Mouse (Mus musculus) liver, embryonic 15.5 days (tissue): ENCODE data around the gene B830017H08Rik. TPM values are rescaled to one million over a fixed set of nuclear protein-coding genes. Genes with fewer than 3 reads are reported as not detected.

Experiments used
- ATAC-seq: fragments of 200-750 bp; cut with Nextera tagmentation; 2 replicates; pipeline ENCODE4 v1.8.0; 2017; ENCODE audit warnings: moderate number of reproducible peaks, mild to moderate bottlenecking, moderate library complexity; ENCODE audit not compliant: insufficient read depth
- H3K27ac ChIP-seq: fragments of 300-500 bp; sonication (generic); replicated peaks from 2 replicates; pipeline ENCODE4 v1.5.1; 2015; ENCODE audit warnings: mild to moderate bottlenecking, inconsistent platforms
- H3K27me3 ChIP-seq: fragments of 300-500 bp; sonication (generic); 2 replicates; pipeline ENCODE4 v1.6.1; 2015; ENCODE audit warnings: mild to moderate bottlenecking, inconsistent platforms
- H3K36me3 ChIP-seq: fragments of 300-500 bp; sonication (generic); replicated peaks from 2 replicates; pipeline ENCODE4 v1.6.1; 2015; ENCODE audit warnings: moderate library complexity, mild to moderate bottlenecking, inconsistent platforms
- H3K4me1 ChIP-seq: fragments of 300-500 bp; sonication (generic); replicated peaks from 2 replicates; pipeline ENCODE4 v1.6.1; 2015; ENCODE audit warnings: inconsistent platforms
- H3K4me2 ChIP-seq: fragments of 300-500 bp; sonication (generic); 2 replicates; pipeline ENCODE4 v1.6.1; 2015; ENCODE audit warnings: moderate library complexity, mild to moderate bottlenecking, inconsistent platforms
- H3K4me3 ChIP-seq: fragments of 300-500 bp; sonication (generic); replicated peaks from 2 replicates; pipeline ENCODE4 v1.5.1; 2015; ENCODE audit warnings: mild to moderate bottlenecking, inconsistent platforms
- H3K9ac ChIP-seq: fragments of 300-500 bp; sonication (generic); 2 replicates; pipeline ENCODE4 v1.6.1; 2015; ENCODE audit warnings: moderate library complexity, mild to moderate bottlenecking, inconsistent platforms
- H3K9me3 ChIP-seq: fragments of 300-500 bp; sonication (generic); replicated peaks from 2 replicates; pipeline ENCODE4 v1.6.1; 2016; ENCODE audit warnings: inconsistent platforms
- WGBS: fragments of 180-500 bp; shearing (Covaris S2); methylation state at CpG from one replicate; pipeline ENCODE4 v1.1.7; 2015; ENCODE audit warnings: mixed read lengths; ENCODE audit not compliant: insufficient replicate concordance; 5-methylcytosine and 5-hydroxymethylcytosine counted together
- polyA plus RNA-seq: library from polyadenylated mRNA; unstranded; fragments of >200 nt; fragmentation: Nextera tagmentation; extraction: Ambion mirVana; gene quantifications from 2 replicates; pipeline ENCODE4 v1.2.1, GENCODE M21; 2015

B830017H08Rik gene
- polyA plus RNA-seq, result not detected in 2 replicates

DNA sequence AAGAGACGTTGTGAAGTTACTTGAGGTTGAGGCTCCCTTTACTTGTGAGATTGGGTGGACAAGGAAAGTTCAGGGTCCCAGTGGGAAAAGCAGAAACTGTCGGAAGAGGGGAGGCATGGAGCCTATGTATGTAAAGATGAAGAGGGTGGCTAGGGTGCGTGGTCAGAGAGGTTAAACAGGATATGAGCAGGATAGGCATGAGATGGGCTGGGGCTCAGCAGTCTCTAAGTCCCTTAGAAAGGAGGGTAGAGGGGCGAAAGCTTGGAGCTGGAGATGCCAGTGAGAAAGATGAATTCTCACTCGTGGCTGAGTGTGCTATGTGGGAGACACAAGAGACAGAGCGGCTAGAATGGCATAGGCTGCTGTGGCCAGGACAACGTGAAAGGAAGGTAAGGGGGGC lies at the start of gene B830017H08Rik:
Gene B830017H08Rik (plus strand): TSS at position 301 of the 400 bp plus-strand sequence.
- Histone ChIP-seq H3K4me3 (peak within 1 kb of the TSS; percentile 48), H3K27me3 (peaks cover 100% of the 10 kb centered on the region), H3K36me3 (no peaks in the 10 kb centered on the region), H3K9me3 (no peaks in the 10 kb centered on the region), H3K4me1 (peaks cover 14% of the 10 kb centered on the region), H3K27ac (no peak within 1 kb of the TSS), H3K9ac (no peak within 1 kb of the TSS), H3K4me2 (peak within 1 kb of the TSS; percentile 68)
- no peak for ATAC-seq
- 19% methylated on average over 7 of the region's 7 CpGs for WGBS

DNA sequence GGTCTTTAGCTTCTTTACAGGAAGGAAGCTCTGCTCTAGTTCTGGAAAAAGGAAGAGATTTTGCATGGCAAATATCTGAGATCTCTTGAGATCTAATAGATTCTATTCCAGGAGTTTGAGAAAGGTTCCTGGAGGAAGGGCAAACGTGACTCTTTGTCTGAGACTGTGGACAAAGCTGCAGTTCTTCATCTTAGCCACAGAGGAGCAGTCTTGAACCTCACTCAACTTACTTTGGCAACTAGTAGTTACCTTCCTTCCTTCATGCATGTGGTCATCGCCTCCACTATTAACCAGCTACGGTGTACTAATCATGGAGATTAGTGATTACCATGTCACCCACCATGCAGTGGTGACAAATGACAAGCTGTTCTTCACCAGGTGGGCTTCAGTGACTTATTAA lies 47.6 kb upstream of the B830017H08Rik start:
- WGBS, result 54% methylated on average over 3 of the region's 3 CpGs

DNA sequence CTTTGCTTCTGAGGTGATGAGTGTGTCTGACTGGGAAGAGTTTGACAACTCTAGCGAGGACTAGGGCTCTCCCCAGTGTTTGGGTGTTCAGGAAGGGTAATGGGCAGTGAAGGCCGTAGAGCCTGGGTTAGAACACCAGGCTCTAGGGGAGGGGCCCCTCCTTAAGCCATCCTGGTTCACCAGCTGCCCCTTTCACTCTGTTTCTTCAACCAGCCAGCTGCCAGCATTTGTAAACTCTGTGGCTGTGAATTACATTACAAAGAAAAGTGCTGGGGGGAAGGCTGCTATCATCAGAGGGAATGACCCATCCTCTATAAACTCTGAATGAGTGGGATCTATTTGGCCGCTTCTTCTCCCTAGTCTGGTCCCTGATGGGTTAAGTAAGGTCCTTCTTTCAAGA lies 40.2 kb upstream of the B830017H08Rik start:
- 59% methylated on average over 3 of the region's 3 CpGs for WGBS
- Histone ChIP-seq H3K4me3 (no peak overlapping the region), H3K4me2 (no peak overlapping the region), H3K27ac (no peak overlapping the region), H3K9me3 (no peaks in the 10 kb centered on the region), H3K9ac (no peak overlapping the region), H3K27me3 (peaks cover 41% of the 10 kb centered on the region), H3K4me1 (peaks cover 10% of the 10 kb centered on the region; the same call in 1 of the 2 replicates), H3K36me3 (peaks cover 39% of the 10 kb centered on the region)
- ATAC-seq, result no peak

More for the DNA sequence above, 47.6 kb upstream of the B830017H08Rik start:
- Histone ChIP-seq H3K4me3 (no peak overlapping the region), H3K27me3 (no peaks in the 10 kb centered on the region), H3K9me3 (no peaks in the 10 kb centered on the region), H3K4me1 (no peaks in the 10 kb centered on the region), H3K36me3 (peaks cover 37% of the 10 kb centered on the region), H3K9ac (no peak overlapping the region), H3K4me2 (no peak overlapping the region), H3K27ac (no peak overlapping the region)
- no peak for ATAC-seq

DNA sequence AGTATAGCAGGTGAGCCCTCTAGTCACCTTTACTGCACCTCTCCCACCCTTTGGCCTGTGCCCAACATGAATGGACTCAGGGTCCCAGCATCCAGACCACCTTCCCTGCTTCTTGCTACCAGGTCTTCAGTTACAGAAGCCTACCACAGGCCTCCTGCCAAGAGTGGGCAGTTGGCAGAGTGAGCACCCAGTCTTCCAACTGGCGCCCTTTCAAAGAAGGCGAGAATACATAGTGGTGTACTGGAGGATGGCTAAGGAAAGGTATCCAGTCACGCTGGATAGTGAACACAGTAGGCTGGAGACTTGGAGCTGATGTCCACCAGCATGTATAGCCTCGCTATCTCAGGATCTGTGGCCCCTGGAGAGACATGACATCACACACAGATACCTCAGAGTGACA lies 38.9 kb upstream of the B830017H08Rik start:
- H3K4me1 ChIP-seq, result peaks cover 17% of the 10 kb centered on the region
- no peak overlapping the region for H3K4me3 ChIP-seq
- H3K9ac ChIP-seq, result no peak overlapping the region
- no peak for ATAC-seq
- H3K36me3 ChIP-seq, result peaks cover 33% of the 10 kb centered on the region
- no peak overlapping the region for H3K4me2 ChIP-seq
- H3K9me3 ChIP-seq, result no peaks in the 10 kb centered on the region
- H3K27me3 ChIP-seq, result peaks cover 54% of the 10 kb centered on the region
- no peak overlapping the region for H3K27ac ChIP-seq
- 62% methylated on average over 4 of the region's 4 CpGs for WGBS

DNA sequence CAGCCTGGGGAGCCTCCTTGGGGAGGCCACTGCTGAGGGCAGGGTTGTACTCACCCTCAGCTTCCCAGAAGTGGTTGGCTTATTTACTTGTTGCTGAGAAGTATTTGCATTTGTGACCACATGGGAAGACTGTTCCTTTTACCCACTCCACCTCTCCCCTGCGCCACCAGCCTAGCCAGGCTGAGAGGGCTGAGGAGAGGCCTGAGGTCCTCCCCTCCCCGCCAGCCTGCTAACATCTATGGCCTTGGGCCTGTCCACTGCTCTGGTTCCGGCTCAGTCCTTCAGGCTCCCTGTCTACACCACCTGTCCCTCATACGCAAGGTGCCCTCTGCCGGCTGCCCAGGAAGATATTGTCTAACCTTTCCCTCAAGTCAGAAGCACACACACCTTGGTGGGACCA lies 37.3 kb upstream of the B830017H08Rik start:
- H3K27me3 ChIP-seq, result peaks cover 70% of the 10 kb centered on the region
- no peak overlapping the region for H3K27ac ChIP-seq
- H3K36me3 ChIP-seq, result peaks cover 21% of the 10 kb centered on the region; the same call in 1 of the 2 replicates
- H3K4me2 ChIP-seq, result no peak overlapping the region
- peaks cover 17% of the 10 kb centered on the region for H3K4me1 ChIP-seq
- no peak overlapping the region for H3K9ac ChIP-seq
- no peak overlapping the region for H3K4me3 ChIP-seq
- no peak for ATAC-seq
- 45% methylated on average over 5 of the region's 5 CpGs for WGBS
- H3K9me3 ChIP-seq, result no peaks in the 10 kb centered on the region

DNA sequence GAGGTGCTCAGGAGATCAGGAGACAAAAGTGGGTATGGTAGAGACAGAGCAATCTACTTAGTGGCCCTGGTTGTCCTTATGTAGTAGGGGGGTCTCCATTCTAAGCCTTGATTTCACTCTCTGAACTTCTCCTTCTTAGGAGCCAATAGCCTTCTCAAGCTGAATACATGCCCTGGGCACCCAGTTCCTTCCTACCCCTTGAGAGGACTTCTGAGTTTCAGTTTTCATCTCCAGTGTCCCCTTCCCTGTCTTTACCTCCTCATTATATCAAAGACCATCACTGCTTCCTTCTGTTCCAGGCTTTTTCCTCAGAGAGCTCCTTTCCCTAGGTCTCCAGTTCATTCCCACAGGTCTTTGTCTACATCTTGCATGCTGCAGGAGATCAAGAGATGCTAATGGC lies 36.4 kb upstream of the B830017H08Rik start:
- Histone ChIP-seq H3K27me3 (peaks cover 79% of the 10 kb centered on the region), H3K9ac (no peak overlapping the region), H3K4me2 (peak overlapping the region; percentile 66), H3K9me3 (no peaks in the 10 kb centered on the region), H3K27ac (no peak overlapping the region), H3K4me1 (peaks cover 17% of the 10 kb centered on the region), H3K36me3 (peaks cover 13% of the 10 kb centered on the region; the same call in 1 of the 2 replicates), H3K4me3 (peak overlapping the region; percentile 43)
- ATAC-seq, result no peak

DNA sequence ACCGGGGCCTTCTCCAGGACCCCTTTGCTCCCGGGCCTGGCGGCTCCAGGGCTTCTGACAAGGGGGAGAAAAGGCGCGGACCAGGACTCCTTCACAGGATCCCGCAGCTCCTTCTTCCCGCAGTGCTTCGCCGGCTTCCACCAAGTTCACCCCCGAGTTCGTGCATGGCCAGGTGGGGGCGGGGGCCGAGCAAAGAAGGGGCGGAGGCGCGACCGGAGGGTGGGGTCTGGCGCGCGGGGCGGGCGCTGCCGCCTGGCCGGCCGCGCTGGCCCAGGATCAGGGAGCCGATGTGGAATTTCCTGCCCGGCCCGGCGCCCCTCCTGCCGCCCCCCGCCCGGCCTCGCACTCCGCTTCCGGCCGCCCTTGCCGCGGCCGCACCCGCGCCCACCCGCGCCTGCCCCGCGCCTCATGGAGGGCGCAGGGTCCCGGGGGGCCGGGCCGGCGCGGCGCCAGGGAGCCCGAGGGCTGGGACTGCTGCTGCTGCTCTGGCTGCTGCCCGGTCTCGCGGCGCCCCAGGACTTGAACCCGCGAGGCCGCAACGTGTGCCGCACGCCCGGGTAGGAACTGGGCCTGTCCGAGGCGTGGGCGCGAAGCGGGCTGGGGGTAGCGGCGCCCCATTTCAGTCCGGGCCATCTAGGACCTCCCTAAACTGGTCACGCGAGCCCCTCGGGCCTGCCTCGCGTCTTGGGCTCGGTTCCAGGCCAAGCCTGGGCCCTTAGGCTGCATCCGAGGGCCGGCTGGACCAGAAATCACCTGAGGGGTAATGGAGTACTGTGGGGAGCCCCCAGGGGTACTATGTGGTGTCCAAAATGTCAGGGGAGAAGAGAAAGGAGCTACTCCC lies 35.7 kb upstream of the B830017H08Rik start, which contains the start of gene Scarf2:
Gene Scarf2 (plus strand): TSS at position 312 of the 841 bp plus-strand sequence.
- Histone ChIP-seq H3K9me3 (no peaks in the 10 kb centered on the region), H3K36me3 (0 out of 2 replicates have a peak, but pooled peaks cover 6% of the 10 kb centered on the region), H3K4me1 (peaks cover 18% of the 10 kb centered on the region), H3K4me3 (peak within 1 kb of the TSS; percentile 43), H3K9ac (peak within 1 kb of the TSS; percentile 23; the same call in 1 of the 2 replicates), H3K4me2 (peak within 1 kb of the TSS; percentile 66), H3K27ac (no peak within 1 kb of the TSS; the same call in 1 of the 2 replicates), H3K27me3 (peaks cover 86% of the 10 kb centered on the region)
- ATAC-seq, result no peak
- WGBS, result 2% methylated on average over 77 of the region's 81 CpGs

DNA sequence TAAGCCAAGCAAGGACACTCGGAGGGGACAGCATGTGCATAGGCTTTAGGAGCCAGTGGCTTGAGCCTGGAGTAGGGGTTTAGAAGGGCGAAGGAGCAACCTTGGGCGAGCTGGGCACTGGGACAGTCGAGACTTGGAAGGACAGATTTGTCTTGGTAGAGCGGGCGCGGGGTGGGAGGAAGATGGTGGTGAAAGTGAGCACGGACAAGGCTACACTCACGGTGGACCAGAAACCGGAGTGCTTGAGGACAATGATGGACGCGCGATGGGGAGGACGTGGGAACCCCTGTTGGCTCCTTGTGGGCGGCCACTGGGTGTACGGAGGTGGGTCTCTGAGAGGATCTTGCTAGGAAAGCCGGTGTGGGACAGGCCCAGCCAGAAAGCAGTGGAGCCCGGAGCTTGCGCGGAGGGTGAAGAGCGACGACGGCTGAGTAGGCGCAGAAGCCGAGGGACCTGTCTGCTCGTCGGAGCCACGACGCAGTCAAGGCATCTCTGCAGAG lies 35.1 kb upstream of the B830017H08Rik start:
- H3K9ac ChIP-seq, result no peak overlapping the region
- no peak overlapping the region; the same call in 1 of the 2 replicates for H3K27ac ChIP-seq
- H3K4me3 ChIP-seq, result peak overlapping the region; percentile 43
- no peaks in the 10 kb centered on the region for H3K36me3 ChIP-seq
- peak overlapping the region; percentile 66 for H3K4me2 ChIP-seq
- H3K27me3 ChIP-seq, result peaks cover 93% of the 10 kb centered on the region
- no peaks in the 10 kb centered on the region for H3K9me3 ChIP-seq
- WGBS, result 6% methylated on average over 29 of the region's 29 CpGs
- H3K4me1 ChIP-seq, result peaks cover 25% of the 10 kb centered on the region
- ATAC-seq, result no peak

DNA sequence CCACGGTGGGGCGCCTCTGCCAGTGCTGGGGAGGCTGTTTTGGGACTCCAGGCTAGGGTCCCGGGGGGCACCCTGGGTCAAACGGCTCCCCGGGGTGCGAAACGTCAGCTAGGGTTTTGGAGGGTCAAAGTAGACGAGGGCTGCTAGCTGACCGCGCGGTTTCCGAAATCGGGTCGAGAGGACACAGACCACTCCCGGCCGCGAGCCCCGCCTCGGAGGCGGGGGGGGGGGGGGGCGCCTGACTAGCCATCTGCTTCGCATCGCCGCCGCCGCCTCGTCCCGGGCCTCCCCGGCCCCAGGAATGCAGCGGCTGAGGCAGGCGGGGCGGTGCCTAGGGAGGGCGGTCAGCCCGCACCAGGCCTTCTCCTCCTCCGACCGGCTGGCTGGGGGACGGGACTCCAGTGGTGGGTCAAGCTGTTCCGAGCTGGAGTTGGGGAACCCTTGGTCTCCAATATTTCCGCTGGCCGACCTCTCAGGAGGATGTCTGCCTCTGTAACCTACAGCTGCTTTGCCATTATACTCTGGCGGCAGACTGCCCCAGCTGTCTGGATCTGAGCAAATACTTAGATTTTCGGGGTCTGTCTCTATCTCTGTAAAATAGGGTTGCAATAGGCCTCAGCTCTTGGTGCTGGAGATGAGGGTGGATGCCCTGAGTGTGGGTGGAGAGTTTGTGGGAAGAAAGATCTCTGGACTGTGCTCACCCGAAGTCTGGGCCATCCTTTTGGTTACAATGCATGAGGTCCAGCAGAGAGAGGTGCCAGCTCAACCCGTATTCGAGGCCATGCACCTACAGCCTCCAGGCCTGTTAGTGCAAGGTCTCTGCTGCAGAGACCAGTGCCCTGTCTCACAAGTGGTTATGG lies 34.4 kb upstream of the B830017H08Rik start:
- Histone ChIP-seq H3K9ac (no peak overlapping the region), H3K4me2 (peak overlapping the region; percentile 66), H3K36me3 (no peaks in the 10 kb centered on the region), H3K4me1 (peaks cover 32% of the 10 kb centered on the region), H3K4me3 (peak overlapping the region; percentile 43), H3K9me3 (no peaks in the 10 kb centered on the region), H3K27ac (no peak overlapping the region), H3K27me3 (peaks cover 100% of the 10 kb centered on the region)
- ATAC-seq, result no peak
- WGBS, result 4% methylated on average over 43 of the region's 45 CpGs

DNA sequence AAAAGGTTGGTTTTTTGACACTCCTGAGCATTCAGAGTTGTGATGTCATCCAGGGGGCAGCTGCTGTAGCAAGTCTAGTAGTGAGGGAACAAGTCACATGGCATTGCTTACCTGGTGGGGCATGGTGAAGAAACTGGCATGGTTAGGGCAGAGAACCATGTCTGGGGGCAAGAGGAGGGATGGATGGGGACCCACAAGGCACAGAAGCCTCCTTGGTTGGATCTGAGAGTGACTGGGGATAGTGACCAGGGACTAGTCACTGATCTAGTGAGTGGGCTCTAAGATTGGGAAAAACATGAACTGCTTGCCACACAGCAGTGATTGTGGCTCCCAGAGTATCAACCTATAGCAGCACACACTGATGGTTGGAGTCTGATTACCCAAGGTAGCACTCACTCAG lies 33.3 kb upstream of the B830017H08Rik start:
- Histone ChIP-seq H3K4me3 (no peak overlapping the region), H3K27ac (no peak overlapping the region), H3K9ac (no peak overlapping the region), H3K4me1 (peaks cover 41% of the 10 kb centered on the region), H3K27me3 (peaks cover 100% of the 10 kb centered on the region), H3K9me3 (no peaks in the 10 kb centered on the region), H3K36me3 (no peaks in the 10 kb centered on the region), H3K4me2 (no peak overlapping the region)
- ATAC-seq, result no peak
